Mouse (Mus musculus) myocyte (in vitro differentiated cells): Measurements from ENCODE around the gene Galnt7. TPM values are rescaled to one million over a fixed set of nuclear protein-coding genes. Genes with fewer than 3 reads are reported as not detected.
A peak's percentile ranks its signal among the peaks of the same experiment; 100 is the strongest.

Source experiments
- H3K27me3 ChIP-seq: one replicate; pipeline ENCODE4 v1.6.1; 2011; ENCODE audit not compliant: control insufficient read depth, insufficient read depth, insufficient read length
- H3K36me3 ChIP-seq: one replicate; pipeline ENCODE4 v1.6.1; 2011; ENCODE audit not compliant: control insufficient read depth, insufficient read depth
- H3K4me2 ChIP-seq: one replicate; pipeline ENCODE4 v1.6.1; 2011; ENCODE audit warnings: low read depth, control low read depth
- H3K4me3 ChIP-seq: one replicate; pipeline ENCODE4 v1.5.1; 2011; ENCODE audit warnings: mild to moderate bottlenecking, control low read depth, moderate library complexity
- H3K79me2 ChIP-seq: one replicate; pipeline ENCODE4 v1.6.1; 2011; ENCODE audit not compliant: control insufficient read depth, insufficient read depth
- H3ac ChIP-seq: one replicate; pipeline ENCODE4 v1.6.1; 2011; ENCODE audit not compliant: control insufficient read depth, insufficient read length
- CEBPB ChIP-seq: IDR thresholded peaks from 2 replicates; pipeline ENCODE4 v1.6.1; 2011; ENCODE audit warnings: mild to moderate bottlenecking, moderate library complexity; ENCODE audit not compliant: poor library complexity, insufficient read depth, severe bottlenecking
- E2F4 ChIP-seq: IDR thresholded peaks from one replicate; pipeline ENCODE4 v1.6.1; 2011; ENCODE audit warnings: mild to moderate bottlenecking, control low read depth, moderate library complexity; ENCODE audit not compliant: insufficient read depth
- MAX ChIP-seq: IDR thresholded peaks from one replicate; pipeline ENCODE4 v1.6.1; 2011; ENCODE audit warnings: low read depth, mild to moderate bottlenecking, control low read depth
- MYOD1 ChIP-seq, 3 experiments: IDR thresholded peaks; one replicate each; pipeline ENCODE4 v1.6.1; 2011; ENCODE audit warnings: control low read depth in 2 of 3, low read depth in 2 of 3, mild to moderate bottlenecking in 2 of 3, moderate library complexity in 1 of 3; ENCODE audit not compliant: insufficient read length in 2 of 3, control insufficient read depth in 1 of 3
- MYOG ChIP-seq, 3 experiments: IDR thresholded peaks; one replicate each; pipeline ENCODE4 v1.6.1; 2011; ENCODE audit warnings: control low read depth in 2 of 3, low read depth in 2 of 3, mild to moderate bottlenecking in 2 of 3; ENCODE audit not compliant: insufficient read length in 2 of 3, control insufficient read depth in 1 of 3, insufficient read depth in 1 of 3
- POLR2A ChIP-seq: IDR thresholded peaks from one replicate; pipeline ENCODE4 v1.6.1; 2011; ENCODE audit warnings: low read depth, mild to moderate bottlenecking, control low read depth, moderate library complexity; ENCODE audit not compliant: insufficient read length
- POLR2AphosphoS2 ChIP-seq: IDR thresholded peaks from one replicate; pipeline ENCODE4 v1.6.1; 2011; ENCODE audit warnings: low read depth, control low read depth; ENCODE audit not compliant: insufficient read length
- REST ChIP-seq: IDR thresholded peaks from one replicate; pipeline ENCODE4 v1.6.1; 2011; ENCODE audit warnings: mild to moderate bottlenecking, control low read depth, moderate library complexity; ENCODE audit not compliant: insufficient read depth, insufficient read length
- SRF ChIP-seq: IDR thresholded peaks from one replicate; pipeline ENCODE4 v1.6.1; 2011; ENCODE audit warnings: low read depth; ENCODE audit not compliant: control insufficient read depth, insufficient read length
- TCF12 ChIP-seq: IDR thresholded peaks from one replicate; pipeline ENCODE4 v1.6.1; 2011; ENCODE audit warnings: mild to moderate bottlenecking, control low read depth; ENCODE audit not compliant: poor library complexity, insufficient read depth, severe bottlenecking
- TCF3 ChIP-seq: IDR thresholded peaks from one replicate; pipeline ENCODE4 v1.6.1; 2011; ENCODE audit warnings: low read depth, control low read depth; ENCODE audit not compliant: insufficient read length
- USF1 ChIP-seq: IDR thresholded peaks from one replicate; pipeline ENCODE4 v1.6.1; 2011; ENCODE audit warnings: low read depth, mild to moderate bottlenecking, control low read depth, moderate library complexity
- polyA plus RNA-seq: library from polyadenylated mRNA; unstranded; fragments of >200 nt; fragmentation: generic; extraction: Trizol; gene quantifications from one replicate; pipeline ENCODE4 v1.2.1, GENCODE M21; 2012; ENCODE audit warnings: missing spikeins

Gene Galnt7
- polyA plus RNA-seq, 1 experiment: 3.1 TPM

DNA sequence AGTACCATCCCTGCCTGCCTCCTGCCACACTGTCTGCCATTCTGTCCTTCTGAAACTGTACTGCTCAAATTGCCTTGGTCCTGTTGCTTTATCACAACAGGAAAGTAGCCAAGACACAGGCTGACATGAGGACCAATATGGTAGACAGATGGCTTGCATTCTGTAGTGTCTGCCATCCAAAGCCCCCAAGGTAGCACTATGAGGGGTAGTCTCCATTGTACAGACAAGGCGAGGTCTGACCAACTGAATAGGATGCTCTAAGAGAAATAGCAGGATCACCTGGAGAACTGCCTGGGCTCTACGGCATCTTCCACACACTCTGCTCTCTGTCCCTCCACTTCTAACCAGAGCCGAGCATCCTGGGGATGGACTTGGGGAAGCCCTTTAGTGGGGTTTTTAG, 29.8 kb downstream of the Galnt7 start:
- no peaks in the 10 kb centered on the region for H3K36me3 ChIP-seq
- no peak overlapping the region for H3ac ChIP-seq
- H3K27me3 ChIP-seq: no peaks in the 10 kb centered on the region
- no peaks in the 10 kb centered on the region for H3K79me2 ChIP-seq
- TF ChIP-seq SRF (no peak), MAX (no peak), REST (no peak)
- H3K4me2 ChIP-seq: no peak overlapping the region
- H3K4me3 ChIP-seq: no peak overlapping the region

DNA sequence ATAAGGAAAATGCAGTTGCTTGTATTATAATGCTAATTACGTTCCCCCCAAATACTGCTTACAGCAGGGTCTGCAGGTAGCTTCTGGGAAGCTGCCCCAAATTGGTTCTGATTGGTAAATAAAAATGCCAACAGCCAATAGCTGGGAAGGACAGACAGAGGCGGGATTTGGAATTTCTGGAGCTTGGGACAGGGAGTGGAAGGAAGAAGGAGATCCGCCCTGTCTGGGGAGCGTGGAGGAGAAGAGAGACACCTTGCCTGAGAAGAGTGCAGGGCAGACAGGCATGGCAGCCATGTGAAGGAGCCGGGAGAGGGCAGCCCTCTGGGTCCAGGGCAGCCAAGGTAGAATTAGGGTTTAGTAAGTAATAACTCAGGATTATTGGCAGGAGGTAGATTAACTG, 35.9 kb downstream of the Galnt7 start:
- H3ac ChIP-seq: no peak overlapping the region
- no peak overlapping the region for H3K4me2 ChIP-seq
- H3K4me3 ChIP-seq: no peak overlapping the region
- H3K79me2 ChIP-seq: no peaks in the 10 kb centered on the region
- no peaks in the 10 kb centered on the region for H3K36me3 ChIP-seq
- TF ChIP-seq MAX: no peak
- no peak for TF ChIP-seq MYOD1 (IDR thresholded peaks at IDR 0.05; ENCODE audit: control insufficient read depth in 1 of 3, insufficient read length in 2 of 3, low read depth in 2 of 3)
- no peak for TF ChIP-seq TCF3
- TF ChIP-seq MYOG (IDR thresholded peaks at IDR 0.05; ENCODE audit: control insufficient read depth in 1 of 3, insufficient read depth in 1 of 3, insufficient read length in 2 of 3, low read depth in 2 of 3): no peak
- TF ChIP-seq USF1: no peak
- no peak for TF ChIP-seq POLR2AphosphoS2
- no peak for TF ChIP-seq REST
- no peak for TF ChIP-seq E2F4
- no peak for TF ChIP-seq POLR2A
- TF ChIP-seq SRF: no peak
- no peak for TF ChIP-seq TCF12
- no peak for TF ChIP-seq CEBPB
- H3K27me3 ChIP-seq: no peaks in the 10 kb centered on the region

DNA sequence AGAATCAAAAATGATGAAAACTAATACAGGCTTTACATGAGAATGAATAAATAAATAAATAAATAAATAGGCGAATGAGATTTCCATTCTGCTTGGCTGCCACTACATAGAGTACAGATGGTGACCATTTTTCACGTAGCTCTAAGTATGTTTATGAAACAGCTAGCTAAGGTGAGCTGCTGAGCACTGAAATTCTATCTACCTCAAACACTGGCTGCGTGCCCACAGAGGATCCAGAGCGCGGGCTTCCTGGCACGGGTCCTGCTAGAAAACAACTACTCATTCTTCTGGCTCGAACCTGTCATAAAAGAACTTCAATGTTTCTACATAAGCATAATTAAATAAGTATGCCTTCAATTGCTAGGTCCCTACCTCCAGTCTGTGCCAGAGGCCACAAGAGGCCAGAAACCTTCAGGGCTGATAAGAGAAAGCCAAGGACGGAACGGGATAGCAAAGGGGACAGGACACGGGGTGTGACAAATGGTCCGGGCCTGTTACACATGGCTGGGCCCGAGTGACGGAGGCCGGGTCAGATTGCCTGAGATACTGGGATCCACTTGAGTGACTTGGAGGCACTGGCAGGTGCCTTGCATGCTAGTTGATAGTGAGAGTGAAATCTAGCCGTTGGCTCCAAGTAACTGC, 37.7 kb downstream of the Galnt7 start:
- TF ChIP-seq TCF12 (no peak), USF1 (no peak), MYOD1 (IDR thresholded peaks at IDR 0.05; ENCODE audit: control insufficient read depth in 1 of 3, insufficient read length in 2 of 3, low read depth in 2 of 3) (no peak), MYOG (IDR thresholded peaks at IDR 0.05; ENCODE audit: control insufficient read depth in 1 of 3, insufficient read depth in 1 of 3, insufficient read length in 2 of 3, low read depth in 2 of 3) (no peak), E2F4 (no peak), REST (no peak), TCF3 (no peak), MAX (no peak), POLR2A (no peak), SRF (no peak), CEBPB (no peak), POLR2AphosphoS2 (no peak)
- Histone ChIP-seq H3K4me3 (no peak overlapping the region), H3K36me3 (no peaks in the 10 kb centered on the region), H3K79me2 (no peaks in the 10 kb centered on the region), H3ac (no peak overlapping the region), H3K4me2 (no peak overlapping the region), H3K27me3 (no peaks in the 10 kb centered on the region)

DNA sequence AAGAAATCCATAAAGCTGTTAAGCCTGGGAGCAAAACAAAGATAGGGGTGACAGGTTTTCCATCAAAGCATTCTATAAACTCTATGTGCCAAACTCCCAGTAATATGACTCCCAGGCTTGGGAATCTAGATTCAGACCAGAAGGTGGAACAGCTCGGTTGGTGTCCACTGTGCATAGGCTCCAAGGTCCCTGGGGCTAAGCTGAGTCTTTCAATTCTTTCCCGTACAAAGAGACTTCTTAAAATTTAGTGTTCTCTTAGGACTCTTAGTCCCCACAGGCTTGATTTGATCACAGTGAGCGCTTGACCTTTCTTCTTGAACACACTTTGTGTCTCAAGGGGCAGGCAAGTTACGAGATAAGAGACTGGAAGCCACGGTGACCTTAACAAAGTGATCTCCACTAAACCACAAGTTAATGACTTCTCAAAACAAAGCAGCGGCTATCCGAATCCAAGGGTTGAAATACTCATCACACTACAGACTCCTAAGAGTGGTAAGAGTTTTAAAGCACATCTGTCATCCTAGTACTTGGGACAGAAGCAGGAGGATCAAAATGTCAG, 41.3 kb downstream of the Galnt7 start:
- H3K79me2 ChIP-seq: peaks cover 5% of the 10 kb centered on the region
- H3K4me2 ChIP-seq: peak overlapping the region; percentile 65
- H3ac ChIP-seq: no peak overlapping the region
- H3K36me3 ChIP-seq: no peaks in the 10 kb centered on the region
- no peak for TF ChIP-seq POLR2AphosphoS2
- TF ChIP-seq MAX: no peak
- TF ChIP-seq TCF12: no peak
- no peak for TF ChIP-seq USF1
- no peak for TF ChIP-seq POLR2A
- no peak for TF ChIP-seq CEBPB
- no peak for TF ChIP-seq MYOG (IDR thresholded peaks at IDR 0.05; ENCODE audit: control insufficient read depth in 1 of 3, insufficient read depth in 1 of 3, insufficient read length in 2 of 3, low read depth in 2 of 3)
- no peak overlapping the region for H3K4me3 ChIP-seq
- H3K27me3 ChIP-seq: no peaks in the 10 kb centered on the region

DNA sequence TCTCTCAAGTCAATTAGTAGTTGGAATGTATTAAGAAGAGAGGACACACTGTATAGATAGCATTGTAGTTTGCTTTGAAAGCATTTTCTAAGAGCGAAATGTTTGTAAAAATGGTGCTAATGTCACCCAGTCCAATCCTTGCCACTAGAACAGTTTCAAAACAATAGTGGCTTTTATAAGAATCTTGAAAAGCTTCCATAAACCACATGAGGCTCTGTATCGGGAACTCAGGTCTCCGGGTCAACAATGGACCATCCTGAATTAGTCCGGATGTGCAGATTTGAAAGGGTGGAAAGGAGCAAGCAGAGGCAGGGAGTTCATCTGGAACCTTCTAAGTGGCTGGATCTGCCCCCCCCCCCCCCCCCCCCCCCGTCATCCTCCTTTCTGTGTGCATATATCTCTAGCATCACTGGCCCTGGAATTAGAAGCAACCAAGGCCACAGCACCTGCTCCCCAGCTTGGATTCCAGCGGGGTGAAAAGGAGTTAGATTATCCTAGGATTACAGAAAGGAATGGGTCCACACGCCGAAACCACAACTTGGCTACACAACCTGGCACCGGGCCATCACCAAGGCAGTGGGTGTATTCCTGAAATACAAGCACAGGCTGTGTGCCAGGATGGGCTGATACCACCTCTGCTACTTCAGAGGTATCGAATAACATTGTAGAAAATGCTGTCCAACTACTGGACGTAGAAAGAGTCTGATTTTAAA, 42.0 kb downstream of the Galnt7 start:
- no peaks in the 10 kb centered on the region for H3K36me3 ChIP-seq
- no peaks in the 10 kb centered on the region for H3K27me3 ChIP-seq
- peak overlapping the region; percentile 65 for H3K4me2 ChIP-seq
- no peak overlapping the region for H3K4me3 ChIP-seq
- TF ChIP-seq MYOD1 (IDR thresholded peaks at IDR 0.05; ENCODE audit: control insufficient read depth in 1 of 3, insufficient read length in 2 of 3, low read depth in 2 of 3): peak; percentile 74 to 87 (median 77)
- no peak for TF ChIP-seq POLR2A
- peak in 2 of 3 experiments; percentile 68 to 78 for TF ChIP-seq MYOG (IDR thresholded peaks at IDR 0.05; ENCODE audit: control insufficient read depth in 1 of 3, insufficient read depth in 1 of 3, insufficient read length in 2 of 3, low read depth in 2 of 3)
- TF ChIP-seq TCF3: no peak
- peak; percentile 63 for TF ChIP-seq TCF12
- TF ChIP-seq POLR2AphosphoS2: no peak
- H3K79me2 ChIP-seq: peaks cover 5% of the 10 kb centered on the region
- no peak overlapping the region for H3ac ChIP-seq
